Mouse (Mus musculus) mouse embryonic stem cell (cell line): ENCODE data around the gene Snu13.

Experiments used
- in situ Hi-C, 2 experiments: fragments of 300-500 bp; cut with MboI; formaldehyde crosslinking; loops; 1 replicate in 1 of 2; 3 replicates in 1 of 2; pipeline ENCODE4 v1.14.3; 2019 to 2020; ENCODE audit warnings: low sequenced_read_pairs in 2 of 2, low pct_unique_long_range_greater_than_20kb in 1 of 2, mixed read lengths in 1 of 2; ENCODE audit not compliant: unreplicated experiment in 1 of 2

The Snu13 gene

DNA sequence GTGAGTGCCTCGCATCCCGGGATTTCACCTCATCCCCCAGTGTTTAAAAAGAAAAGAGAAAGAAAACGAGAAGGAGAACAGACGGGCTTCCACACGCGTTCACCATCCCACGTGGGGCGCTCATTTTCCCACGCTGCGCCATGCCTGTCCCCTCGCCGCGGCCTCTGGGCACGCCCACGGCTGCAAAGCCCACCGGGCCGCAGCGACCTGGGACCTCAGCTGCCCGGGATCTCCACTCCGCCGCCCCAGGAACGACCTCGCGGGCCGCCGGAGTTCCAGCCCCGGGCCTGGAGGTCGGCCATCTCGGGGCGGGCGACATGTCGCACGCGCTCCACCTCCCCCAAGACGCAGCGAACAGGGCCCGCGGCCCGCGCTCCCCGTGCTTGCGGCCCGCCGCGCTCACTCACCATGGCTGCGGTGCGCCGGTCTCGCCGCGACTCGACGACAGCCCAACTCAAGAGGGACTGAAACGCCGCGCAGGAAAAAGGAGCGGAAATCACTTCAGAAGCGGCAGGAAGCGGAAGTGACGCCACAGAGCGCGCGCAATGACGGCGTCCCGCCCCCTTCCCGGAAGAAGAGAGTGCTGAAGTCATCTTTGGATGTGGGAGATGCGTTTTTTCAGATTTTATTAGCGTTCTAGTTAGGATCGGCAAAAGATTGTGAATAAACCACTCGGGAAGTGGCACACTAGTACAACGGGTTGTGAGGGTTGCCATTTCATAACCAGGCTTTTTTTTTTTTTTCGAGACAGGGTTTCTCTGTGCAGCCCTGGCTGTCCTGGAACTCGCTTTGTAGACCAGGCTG is at the start of gene Snu13:
Snu13 (minus strand) TSS at position 519 of the 804 bp plus-strand sequence.
- in situ Hi-C loops, result no loop called here

DNA sequence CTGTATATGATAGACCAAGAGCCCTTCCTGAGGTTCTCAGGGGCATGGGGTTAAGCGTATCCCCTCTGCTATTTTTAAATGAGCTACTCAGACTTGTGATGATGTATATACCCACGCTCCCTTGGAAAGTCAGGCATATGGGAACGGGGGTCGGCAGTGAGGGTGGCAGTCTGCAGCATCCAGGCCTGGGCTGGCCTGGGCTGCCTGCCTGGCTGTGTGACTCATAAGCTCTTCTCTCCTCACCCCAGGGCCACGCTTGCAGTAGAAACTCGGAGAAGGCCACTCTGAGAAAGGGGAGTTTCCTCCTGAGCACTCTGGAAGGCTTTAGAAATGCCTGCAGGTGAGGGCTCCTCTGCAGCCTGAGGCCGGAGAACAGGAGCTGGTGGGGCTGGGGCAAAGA is 43.7 kb upstream of the Snu13 start:
- in situ Hi-C loops, result no loop called here

DNA sequence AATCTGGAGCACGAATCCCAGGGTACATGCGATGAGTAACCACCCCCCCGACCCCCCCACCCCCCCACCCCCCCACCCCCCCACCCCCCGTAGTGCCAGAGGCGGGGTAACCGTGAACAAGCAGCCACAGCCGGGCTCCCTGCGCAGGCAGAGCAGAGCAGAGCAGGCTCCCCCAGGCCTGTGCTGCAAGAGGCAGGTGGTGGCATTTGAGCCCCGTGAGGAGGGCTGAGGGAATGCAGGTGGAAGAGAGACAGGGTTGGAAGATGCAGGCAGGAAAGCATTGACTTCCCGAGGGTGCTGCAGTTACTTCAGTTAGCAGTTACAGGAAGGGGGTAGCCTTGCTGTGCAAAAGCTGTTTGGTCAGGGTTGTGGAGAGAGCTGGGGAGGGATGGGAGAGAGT is 39.9 kb upstream of the Snu13 start:
- in situ Hi-C loops, result loop anchor here in 1 of 2 experiments (10.0 kb wide), 1 partner anchor 138 kb away; the partner anchor contains the start of gene Tnfrsf13c

DNA sequence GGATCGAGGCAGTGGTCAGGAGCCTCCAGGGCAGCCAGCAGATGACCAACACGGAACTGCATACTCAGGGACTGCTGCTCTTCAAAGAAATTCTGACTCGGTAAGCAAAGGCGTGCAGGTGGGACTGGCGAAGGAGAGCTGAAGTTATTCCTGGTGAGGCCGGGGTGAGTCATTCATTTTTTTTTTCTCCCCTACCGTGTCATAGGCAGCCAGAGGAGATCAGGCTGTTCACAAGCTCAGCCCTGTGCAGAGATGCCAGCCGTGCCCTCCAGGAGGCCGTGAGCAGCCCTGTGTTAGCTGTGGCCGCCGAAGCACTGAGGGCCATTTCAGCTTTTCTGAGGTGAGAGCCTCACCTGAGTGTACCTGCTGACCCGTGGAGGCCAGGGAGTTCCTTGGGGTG is 38.7 kb upstream of the Snu13 start:
- in situ Hi-C loops, result loop anchor here in 1 of 2 experiments (10.0 kb wide), 1 partner anchor 139 kb away; the partner anchor contains the start of gene Tnfrsf13c

- in situ Hi-C loops, result loop anchor here in 1 of 2 experiments (10.0 kb wide), 1 partner anchor 139 kb away; the partner anchor contains the start of gene Tnfrsf13c
These were observed 38.2 kb upstream of the Snu13 start for GRCm38 (mm10) chr15:82085606-82086005.

GRCm38 (mm10) chr15:82081161-82081560 is 33.8 kb upstream of the Snu13 start:
- in situ Hi-C loops, result loop anchor here in 1 of 2 experiments (10.0 kb wide), 1 partner anchor 144 kb away; the partner anchor contains the start of gene Tnfrsf13c

- in situ Hi-C loops, result loop anchor here in 1 of 2 experiments (10.0 kb wide), 1 partner anchor 145 kb away; the partner anchor contains the start of gene Tnfrsf13c
These were observed 32.5 kb upstream of the Snu13 start for GRCm38 (mm10) chr15:82079883-82080282.

DNA sequence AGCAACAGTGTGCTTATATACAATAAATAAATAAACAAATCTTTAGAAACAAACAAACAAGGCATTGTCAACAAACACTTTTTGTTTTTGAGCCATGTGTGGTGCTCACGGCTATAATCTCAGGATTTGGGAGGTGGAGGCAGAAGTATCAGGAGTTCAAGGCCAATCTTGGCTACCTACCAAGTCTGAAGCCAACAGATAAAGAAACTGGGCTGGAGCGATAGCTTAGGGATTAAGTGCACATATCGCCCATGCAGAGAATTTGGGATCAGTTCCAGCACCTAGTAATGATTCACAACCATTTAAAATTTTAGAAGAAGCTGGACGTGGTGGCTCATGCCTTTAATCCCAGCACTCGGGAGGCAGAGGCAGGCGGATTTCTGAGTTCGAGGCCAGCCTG is 26.1 kb upstream of the Snu13 start:
- in situ Hi-C loops, result no loop called here

DNA sequence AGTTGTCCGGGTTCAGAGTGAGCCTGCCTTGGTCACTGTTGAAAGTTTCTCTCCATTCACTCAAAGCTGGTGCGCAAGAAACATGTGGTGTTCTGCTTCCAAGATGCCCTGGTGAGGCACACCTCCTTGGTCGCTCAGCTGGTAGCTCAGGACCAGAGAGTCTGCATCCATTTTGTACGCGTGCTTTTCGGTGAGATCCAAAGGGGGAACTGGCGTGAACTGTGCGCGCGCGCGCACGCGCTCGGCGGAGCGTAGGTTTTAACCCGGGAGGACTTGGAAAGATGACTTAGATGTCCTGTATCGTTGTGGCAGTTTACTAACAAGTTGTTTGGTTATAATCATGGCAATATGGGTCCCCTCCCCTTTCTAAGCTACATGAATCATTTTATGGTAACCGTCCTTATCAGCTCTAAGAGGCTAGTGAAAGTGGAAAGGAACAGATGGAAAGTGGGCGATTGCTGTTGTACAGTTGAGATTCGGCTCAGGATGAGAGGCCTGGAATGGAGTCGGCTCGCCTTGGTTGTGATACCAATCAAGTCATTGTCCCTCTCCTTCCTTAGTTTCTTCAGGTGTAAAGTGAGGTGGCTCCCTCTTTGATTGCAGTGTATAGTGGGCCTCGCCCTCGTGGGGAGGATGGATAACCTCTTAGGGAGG is 24.5 kb upstream of the Snu13 start:
- in situ Hi-C loops, result no loop called here

GRCm38 (mm10) chr15:82069898-82070297 is 22.5 kb upstream of the Snu13 start, which contains the start of gene Mei1:
Gene Mei1 (plus strand): TSS chr15:82069996.
- in situ Hi-C loops, result loop anchor here (5.0 to 10.0 kb wide), 4 partner anchors 45 to 155 kb away; partner anchors contain the start of genes Shisa8 (in 1 of the 2) and Tnfrsf13c (in 1 of the 2)

DNA sequence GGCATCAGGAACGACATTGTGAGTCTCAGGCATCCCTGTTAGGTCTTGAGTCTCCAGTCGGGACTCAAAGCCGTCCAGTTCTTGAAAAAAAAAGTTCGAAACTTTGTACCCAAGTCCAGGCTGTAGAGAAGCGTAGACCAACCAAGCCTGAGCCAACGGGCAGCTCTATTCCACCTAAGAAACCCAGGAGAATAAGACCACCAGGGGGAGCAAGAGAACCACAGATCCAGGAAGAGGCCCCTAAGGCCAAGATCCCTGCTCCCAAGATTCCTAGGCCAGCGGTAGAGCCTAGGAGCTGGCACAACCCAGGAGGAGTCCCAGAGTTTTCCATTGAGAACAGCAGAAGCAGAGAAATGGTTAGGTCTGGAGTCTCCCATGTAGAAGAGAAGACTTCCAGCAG is 18.1 kb upstream of the Snu13 start:
- in situ Hi-C loops, result loop anchor here (5.0 to 10.0 kb wide), 4 partner anchors 49 to 159 kb away; partner anchors contain the start of genes Shisa8 (in 1 of the 2) and Tnfrsf13c (in 1 of the 2)

DNA sequence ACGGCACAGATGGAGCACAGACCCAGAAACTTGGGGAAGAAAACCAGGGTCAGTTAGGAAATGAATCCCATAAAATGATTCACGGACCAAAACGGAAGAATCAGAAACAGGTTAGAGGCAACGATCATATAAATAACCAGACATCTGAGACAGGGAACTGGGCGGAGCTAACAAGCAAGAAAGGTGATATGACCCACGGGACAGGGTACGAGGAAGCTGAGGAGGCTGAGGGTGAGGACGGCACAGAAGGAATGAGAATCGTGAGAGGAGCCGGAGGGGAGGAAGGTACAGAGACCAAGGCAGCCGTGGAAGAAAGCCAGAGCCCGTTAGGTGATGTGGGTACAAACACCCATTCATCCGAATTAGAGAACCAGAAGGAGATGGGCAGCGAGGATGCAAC is 16.5 kb upstream of the Snu13 start:
- in situ Hi-C loops, result loop anchor here (10.0 kb wide), 3 partner anchors 51 to 161 kb away; partner anchors contain the start of genes Shisa8 (in 1 of the 2) and Tnfrsf13c (in 1 of the 2)

GRCm38 (mm10) chr15:82058719-82059201 is 11.4 kb upstream of the Snu13 start, which contains the start of gene 4930407I10Rik:
Gene 4930407I10Rik (plus strand): TSS chr15:82059151.
- in situ Hi-C loops, result no loop called here

DNA sequence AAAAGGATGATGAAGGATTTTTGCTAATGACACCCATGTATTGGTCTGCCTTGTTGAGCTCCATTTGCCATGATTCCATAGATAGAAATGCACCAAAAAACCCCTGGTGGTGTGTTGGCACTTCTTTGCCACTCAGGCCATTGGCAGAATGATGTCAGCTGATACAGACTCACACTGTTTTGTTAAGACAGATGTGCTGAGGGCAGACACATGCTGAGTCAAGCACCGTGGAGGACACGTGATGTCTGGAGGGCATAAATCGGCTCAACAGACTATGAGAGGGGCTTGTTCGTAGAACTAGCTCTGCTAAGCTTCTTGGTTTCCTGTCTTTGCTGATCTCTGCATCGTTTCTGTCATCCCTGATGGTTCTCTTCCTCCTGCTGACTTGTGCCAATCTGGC is 5.1 kb upstream of the Snu13 start:
- in situ Hi-C loops, result no loop called here

GRCm38 (mm10) chr15:82046246-82046891 is 1.0 kb downstream of the Snu13 start:
- in situ Hi-C loops, result no loop called here

DNA sequence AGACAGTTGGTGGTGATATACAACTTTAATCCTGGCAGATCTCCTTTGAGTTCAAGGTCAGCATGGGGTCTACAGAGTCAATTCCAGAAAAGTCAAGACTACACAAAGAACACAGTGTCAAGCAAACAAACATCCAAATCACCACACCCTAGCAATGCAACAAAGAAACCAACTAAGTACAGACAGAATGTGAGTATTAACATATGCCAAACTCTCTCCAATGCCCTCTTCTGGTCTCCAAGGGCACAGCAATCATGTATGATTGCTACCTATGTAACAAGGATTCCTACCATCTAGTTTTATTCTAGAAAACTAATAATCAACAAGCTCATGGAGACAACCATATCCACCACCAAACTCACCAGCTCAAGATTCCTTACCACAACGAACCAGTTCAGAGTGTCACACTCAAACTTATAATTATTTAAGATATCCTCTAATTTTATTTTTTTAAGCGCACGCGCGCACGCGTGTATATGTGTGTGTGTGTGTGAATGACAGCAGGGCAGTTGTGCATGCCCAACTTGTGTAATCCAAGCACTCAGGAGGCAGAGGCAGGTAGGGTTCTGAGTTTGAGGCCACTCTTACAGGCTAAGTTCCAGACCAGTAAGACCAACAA is 3.1 kb downstream of the Snu13 start:
- in situ Hi-C loops, result no loop called here

DNA sequence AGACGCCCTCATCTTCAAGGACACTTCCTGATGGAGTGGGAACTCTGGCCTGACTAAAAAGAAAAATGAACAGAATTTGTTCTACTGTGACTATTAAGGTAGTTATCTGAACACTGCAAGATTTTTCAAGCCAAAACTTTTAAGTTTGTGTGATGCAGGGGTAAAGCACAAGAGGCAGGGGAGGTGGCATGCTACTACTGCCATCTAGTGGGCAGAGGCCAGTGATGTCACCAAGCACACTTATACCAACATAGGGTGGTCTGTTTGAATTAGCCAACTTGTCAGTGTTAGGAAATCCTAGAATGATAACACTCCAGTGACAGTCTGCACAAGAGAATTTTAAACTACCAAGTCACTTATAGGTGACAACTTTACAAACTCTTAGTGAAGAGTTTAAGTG is 6.7 kb downstream of the Snu13 start:
- in situ Hi-C loops, result no loop called here
